Mouse (Mus musculus) embryo, embryonic 10.5 days (tissue): Measurements from ENCODE around the gene Pex16.

Source experiments
- DNase-seq: peaks from one replicate; pipeline ENCODE4 v3.0.0-alpha.2; 2015; ENCODE audit warnings: low spot score

Gene Pex16

GRCm38 (mm10) chr2:92374514-92374913 is at the start of gene Pex16, which contains the start of gene Large2:
TSS of gene Pex16 (plus strand) at chr2:92374676.
TSS of gene Large2 (minus strand) at chr2:92374869.
- DNase-seq: peak; percentile 66

GRCm38 (mm10) chr2:92325676-92326075 is 48.8 kb upstream of the Pex16 start:
- no peak for DNase-seq

- DNase-seq: no peak
Observed at GRCm38 (mm10) chr2:92326221-92326620, 48.3 kb upstream of the Pex16 start.

- no peak for DNase-seq
Observed at GRCm38 (mm10) chr2:92327601-92328000, 46.9 kb upstream of the Pex16 start.

GRCm38 (mm10) chr2:92328206-92328605 is 46.3 kb upstream of the Pex16 start:
- no peak for DNase-seq

GRCm38 (mm10) chr2:92330840-92331239 is 43.6 kb upstream of the Pex16 start:
- peak; percentile 74 for DNase-seq

- no peak for DNase-seq
Observed at GRCm38 (mm10) chr2:92331410-92331809, 43.1 kb upstream of the Pex16 start.

- DNase-seq: no peak
Observed at GRCm38 (mm10) chr2:92331871-92332270, 42.6 kb upstream of the Pex16 start.

- DNase-seq: no peak
Observed at GRCm38 (mm10) chr2:92342418-92342817, 32.1 kb upstream of the Pex16 start.

- DNase-seq: no peak
Observed at GRCm38 (mm10) chr2:92347191-92347590, 27.3 kb upstream of the Pex16 start.

GRCm38 (mm10) chr2:92349589-92350425 is 24.7 kb upstream of the Pex16 start:
- peak; percentile 50 for DNase-seq

GRCm38 (mm10) chr2:92350686-92351085 is 23.8 kb upstream of the Pex16 start:
- DNase-seq: peak; percentile 12

GRCm38 (mm10) chr2:92353402-92353801 is 21.1 kb upstream of the Pex16 start:
- DNase-seq: no peak

GRCm38 (mm10) chr2:92354224-92354623 is 20.3 kb upstream of the Pex16 start:
- DNase-seq: no peak

- DNase-seq: no peak
Observed at GRCm38 (mm10) chr2:92359301-92359700, 15.2 kb upstream of the Pex16 start.

GRCm38 (mm10) chr2:92360186-92360823 is 14.2 kb upstream of the Pex16 start:
- no peak for DNase-seq

GRCm38 (mm10) chr2:92360893-92361292 is 13.6 kb upstream of the Pex16 start:
- no peak for DNase-seq

- no peak for DNase-seq
Observed at GRCm38 (mm10) chr2:92361795-92362194, 12.7 kb upstream of the Pex16 start.

- DNase-seq: no peak
Observed at GRCm38 (mm10) chr2:92362571-92363228, 11.8 kb upstream of the Pex16 start.

- DNase-seq: no peak
Observed at GRCm38 (mm10) chr2:92364086-92364485, 10.4 kb upstream of the Pex16 start.

- no peak for DNase-seq
Observed at GRCm38 (mm10) chr2:92365568-92365967, 8.9 kb upstream of the Pex16 start.

GRCm38 (mm10) chr2:92367383-92368029 is 7.0 kb upstream of the Pex16 start:
- no peak for DNase-seq
